Mouse (Mus musculus): Measurements from ENCODE around the gene Rapgef1. TPM values are rescaled to one million over a fixed set of nuclear protein-coding genes. Genes with fewer than 3 reads are reported as not detected.

Rapgef1 gene
- total and polyA plus RNA-seq, 3 experiments, result 24.3 to 43.3 (median 42.0) TPM

GRCm38 (mm10) chr2:29667109-29667508 lies 47.6 kb downstream of the Rapgef1 start:
- no peak for DNase-seq (ENCODE audit: low spot score)
- Histone ChIP-seq H3K36me3 (replicated peaks) (peaks cover 73% of the 10 kb centered on the region), H3K9me3 (replicated peaks) (no peaks in the 10 kb centered on the region), H3K4me1 (ENCODE audit: insufficient read depth, low read depth, low read length) (peaks cover 46% of the 10 kb centered on the region), H3K27me3 (ENCODE audit: insufficient read depth, low read length) (no peaks in the 10 kb centered on the region), H3K4me3 (ENCODE audit: low read depth, low read length) (no peak overlapping the region)
- no peak for ATAC-seq (ENCODE audit: extremely low read depth, insufficient number of reproducible peaks, low FRiP score, poor library complexity, severe bottlenecking)
- no peak for TF ChIP-seq POLR2AphosphoS5 (IDR thresholded peaks at IDR 0.05; ENCODE audit: insufficient replicate concordance, low read depth, low read length)
- no peak for TF ChIP-seq CTCF (IDR thresholded peaks at IDR 0.05; ENCODE audit: low read depth, low read length)
- TF ChIP-seq GATA1 (IDR thresholded peaks at IDR 0.05; ENCODE audit: borderline replicate concordance, low read length), result no peak
- no peak for TF ChIP-seq GATA2 (IDR thresholded peaks at IDR 0.05; ENCODE audit: borderline replicate concordance, low read depth, low read length)
- no peak for TF ChIP-seq TAL1 (conservative IDR thresholded peaks at IDR 0.05; ENCODE audit: low read depth, low read length)

DNA sequence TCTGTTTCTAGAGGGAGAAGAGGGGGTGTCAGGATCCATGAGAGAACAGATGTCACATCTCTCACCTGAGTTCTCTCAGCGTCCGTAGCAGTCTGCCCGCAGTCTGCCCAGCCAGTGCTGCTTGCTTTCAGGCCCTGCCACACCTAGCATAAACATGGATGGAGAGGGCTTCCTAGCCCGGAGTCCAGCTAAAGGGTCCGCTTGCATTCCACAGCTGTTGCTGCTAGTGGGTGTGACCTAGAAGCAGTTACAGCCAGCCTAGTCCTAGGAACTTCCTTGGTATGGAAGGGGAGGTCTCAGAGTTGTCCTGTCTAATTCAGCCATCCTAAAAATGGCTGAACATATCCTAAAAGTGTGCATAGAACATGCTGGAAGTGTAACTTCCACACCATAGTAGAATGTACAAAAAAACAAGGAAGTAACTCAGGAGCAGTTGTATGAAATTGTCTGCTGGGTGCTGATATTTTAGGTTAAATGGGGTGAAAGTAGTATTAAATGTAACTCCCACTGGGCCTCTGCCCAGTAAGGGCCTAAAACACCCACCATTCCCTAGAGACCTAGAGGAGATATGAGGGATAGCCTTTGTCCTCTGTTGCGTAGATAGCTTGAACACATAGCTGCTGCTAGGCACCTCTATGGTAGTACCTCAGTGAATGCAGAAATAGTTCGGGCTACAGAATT lies 48.6 kb downstream of the Rapgef1 start:
- no peaks in the 10 kb centered on the region for H3K9me3 ChIP-seq (replicated peaks)
- peaks cover 54% of the 10 kb centered on the region for H3K4me1 ChIP-seq (ENCODE audit: insufficient read depth, low read depth, low read length)
- H3K4me3 ChIP-seq (ENCODE audit: low read depth, low read length), result no peak overlapping the region
- TF ChIP-seq GATA2 (IDR thresholded peaks at IDR 0.05; ENCODE audit: borderline replicate concordance, low read depth, low read length) (no peak), POLR2AphosphoS5 (IDR thresholded peaks at IDR 0.05; ENCODE audit: insufficient replicate concordance, low read depth, low read length) (no peak), TAL1 (conservative IDR thresholded peaks at IDR 0.05; ENCODE audit: low read depth, low read length) (no peak), GATA1 (IDR thresholded peaks at IDR 0.05; ENCODE audit: borderline replicate concordance, low read length) (no peak), CTCF (IDR thresholded peaks at IDR 0.05; ENCODE audit: low read depth, low read length) (no peak)
- ATAC-seq (ENCODE audit: extremely low read depth, insufficient number of reproducible peaks, low FRiP score, poor library complexity, severe bottlenecking) (no peak), DNase-seq (ENCODE audit: low spot score) (no peak)
- H3K27me3 ChIP-seq (ENCODE audit: insufficient read depth, low read length), result no peaks in the 10 kb centered on the region
- H3K36me3 ChIP-seq (replicated peaks), result peaks cover 67% of the 10 kb centered on the region

DNA sequence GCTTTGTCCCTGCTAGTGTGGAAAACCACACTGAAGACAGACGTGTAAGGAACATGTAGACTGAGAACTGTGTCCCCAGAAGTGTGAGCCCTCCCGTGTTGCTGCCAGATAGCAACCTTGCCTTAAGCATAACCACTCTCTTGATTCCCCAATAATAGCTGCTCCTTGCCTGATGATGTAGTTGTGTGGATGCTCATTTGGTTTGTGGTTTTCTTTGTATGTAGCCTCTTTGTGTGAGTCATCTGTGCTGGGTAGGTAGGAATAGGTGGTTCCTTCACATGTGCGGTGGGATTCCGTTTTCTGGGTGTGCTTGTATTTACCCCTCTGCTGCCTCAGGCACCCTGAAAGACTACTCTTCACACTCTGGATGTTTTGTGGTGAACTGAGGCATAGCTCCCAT lies 49.4 kb downstream of the Rapgef1 start:
- TF ChIP-seq CTCF (IDR thresholded peaks at IDR 0.05; ENCODE audit: low read depth, low read length), result no peak
- TF ChIP-seq GATA2 (IDR thresholded peaks at IDR 0.05; ENCODE audit: borderline replicate concordance, low read depth, low read length), result no peak
- TF ChIP-seq POLR2AphosphoS5 (IDR thresholded peaks at IDR 0.05; ENCODE audit: insufficient replicate concordance, low read depth, low read length), result no peak
- TF ChIP-seq TAL1 (conservative IDR thresholded peaks at IDR 0.05; ENCODE audit: low read depth, low read length), result no peak
- TF ChIP-seq GATA1 (IDR thresholded peaks at IDR 0.05; ENCODE audit: borderline replicate concordance, low read length), result no peak
- no peak for ATAC-seq (ENCODE audit: extremely low read depth, insufficient number of reproducible peaks, low FRiP score, poor library complexity, severe bottlenecking)
- Histone ChIP-seq H3K36me3 (replicated peaks) (peaks cover 64% of the 10 kb centered on the region), H3K27me3 (ENCODE audit: insufficient read depth, low read length) (no peaks in the 10 kb centered on the region), H3K4me3 (ENCODE audit: low read depth, low read length) (no peak overlapping the region), H3K4me1 (ENCODE audit: insufficient read depth, low read depth, low read length) (peaks cover 53% of the 10 kb centered on the region), H3K9me3 (replicated peaks) (no peaks in the 10 kb centered on the region)
- DNase-seq (ENCODE audit: low spot score), result no peak

GRCm38 (mm10) chr2:29669711-29670110 lies 50.2 kb downstream of the Rapgef1 start:
- ATAC-seq (ENCODE audit: extremely low read depth, insufficient number of reproducible peaks, low FRiP score, poor library complexity, severe bottlenecking) (no peak), DNase-seq (ENCODE audit: low spot score) (no peak)
- H3K4me3 ChIP-seq (ENCODE audit: low read depth, low read length), result no peak overlapping the region
- TF ChIP-seq TAL1 (conservative IDR thresholded peaks at IDR 0.05; ENCODE audit: low read depth, low read length) (no peak), POLR2AphosphoS5 (IDR thresholded peaks at IDR 0.05; ENCODE audit: insufficient replicate concordance, low read depth, low read length) (no peak), GATA2 (IDR thresholded peaks at IDR 0.05; ENCODE audit: borderline replicate concordance, low read depth, low read length) (no peak), CTCF (IDR thresholded peaks at IDR 0.05; ENCODE audit: low read depth, low read length) (no peak), GATA1 (IDR thresholded peaks at IDR 0.05; ENCODE audit: borderline replicate concordance, low read length) (no peak)
- H3K27me3 ChIP-seq (ENCODE audit: insufficient read depth, low read length), result no peaks in the 10 kb centered on the region
- no peaks in the 10 kb centered on the region for H3K9me3 ChIP-seq (replicated peaks)
- peaks cover 66% of the 10 kb centered on the region for H3K36me3 ChIP-seq (replicated peaks)
- H3K4me1 ChIP-seq (ENCODE audit: insufficient read depth, low read depth, low read length), result peaks cover 53% of the 10 kb centered on the region

DNA sequence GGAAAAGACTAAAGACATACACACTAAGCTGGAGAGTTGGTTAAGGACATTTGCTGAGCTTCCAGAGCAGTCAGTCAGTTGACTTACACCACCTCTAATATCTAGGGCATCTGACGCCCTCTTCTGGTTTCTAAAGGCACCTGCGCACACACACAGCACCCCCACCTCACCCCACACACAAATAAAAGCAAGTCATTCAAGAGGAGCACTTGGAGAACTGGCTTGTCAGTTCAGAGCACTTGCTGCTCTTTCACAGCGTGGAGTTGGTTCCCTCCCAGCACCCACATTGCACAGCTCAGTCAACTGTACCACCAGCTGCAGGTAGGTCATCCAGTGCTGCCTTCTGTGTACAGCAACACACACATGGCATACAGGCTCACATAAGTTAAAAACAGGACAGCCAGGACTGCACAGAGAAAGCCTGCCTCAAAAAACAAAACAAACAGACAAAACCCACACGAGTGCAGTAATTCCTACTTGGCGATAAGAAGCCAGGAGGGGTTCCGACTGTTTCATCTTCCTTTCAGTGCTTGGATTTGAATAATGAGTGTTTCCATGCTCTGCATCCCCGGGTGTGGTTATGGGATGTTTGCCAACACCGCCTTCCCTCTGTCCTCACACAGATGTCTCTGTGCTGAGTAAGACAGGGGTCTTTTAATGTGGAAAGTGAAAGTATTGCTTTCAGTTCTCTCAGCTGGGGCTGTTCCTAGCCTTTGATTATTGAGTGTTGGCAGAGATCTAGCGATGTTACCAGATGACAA lies 50.9 kb downstream of the Rapgef1 start:
- Histone ChIP-seq H3K9me3 (replicated peaks) (no peaks in the 10 kb centered on the region), H3K4me3 (ENCODE audit: low read depth, low read length) (no peak overlapping the region), H3K36me3 (replicated peaks) (peaks cover 64% of the 10 kb centered on the region), H3K4me1 (ENCODE audit: insufficient read depth, low read depth, low read length) (peaks cover 53% of the 10 kb centered on the region), H3K27me3 (ENCODE audit: insufficient read depth, low read length) (no peaks in the 10 kb centered on the region)
- no peak for DNase-seq (ENCODE audit: low spot score)
- TF ChIP-seq TAL1 (conservative IDR thresholded peaks at IDR 0.05; ENCODE audit: low read depth, low read length), result no peak
- ATAC-seq (ENCODE audit: extremely low read depth, insufficient number of reproducible peaks, low FRiP score, poor library complexity, severe bottlenecking), result no peak; the same call in 1 of the 2 replicates

- H3K36me3 ChIP-seq (replicated peaks), result peaks cover 56% of the 10 kb centered on the region
- H3K4me1 ChIP-seq (ENCODE audit: insufficient read depth, low read depth, low read length), result peaks cover 48% of the 10 kb centered on the region
- DNase-seq (ENCODE audit: low spot score) (no peak), ATAC-seq (ENCODE audit: extremely low read depth, insufficient number of reproducible peaks, low FRiP score, poor library complexity, severe bottlenecking) (no peak)
- no peak overlapping the region for H3K4me3 ChIP-seq (ENCODE audit: low read depth, low read length)
- TF ChIP-seq GATA1 (IDR thresholded peaks at IDR 0.05; ENCODE audit: borderline replicate concordance, low read length), result no peak
- TF ChIP-seq TAL1 (conservative IDR thresholded peaks at IDR 0.05; ENCODE audit: low read depth, low read length), result no peak
- no peak for TF ChIP-seq POLR2AphosphoS5 (IDR thresholded peaks at IDR 0.05; ENCODE audit: insufficient replicate concordance, low read depth, low read length)
- no peak for TF ChIP-seq CTCF (IDR thresholded peaks at IDR 0.05; ENCODE audit: low read depth, low read length)
- TF ChIP-seq GATA2 (IDR thresholded peaks at IDR 0.05; ENCODE audit: borderline replicate concordance, low read depth, low read length), result no peak
- no peaks in the 10 kb centered on the region for H3K9me3 ChIP-seq (replicated peaks)
- H3K27me3 ChIP-seq (ENCODE audit: insufficient read depth, low read length), result no peaks in the 10 kb centered on the region
Observed at GRCm38 (mm10) chr2:29671374-29671773, 51.9 kb downstream of the Rapgef1 start.

Data from G1E (cell line).